Mouse (Mus musculus) heart, postnatal 0 days (tissue): ENCODE measurements around the gene Lrrc8a.

Experiments
- CTCF ChIP-seq: IDR thresholded peaks from 2 replicates; pipeline ENCODE4 v1.5.1; 2016; ENCODE audit warnings: antibody characterized with exemption, control low read depth, low read depth
- EP300 ChIP-seq: IDR thresholded peaks from 2 replicates; pipeline ENCODE4 v1.6.1; 2016; ENCODE audit warnings: antibody characterized with exemption, low read depth

GRCm38 (mm10) chr2:30211408-30212168 is 25.9 kb upstream of the Lrrc8a start:
- TF ChIP-seq EP300 = no peak
- TF ChIP-seq CTCF = no peak
